Mouse (Mus musculus): Measurements from ENCODE around the gene Slc17a7.

- no peak; the same call in 1 of the 2 replicates for TF ChIP-seq POLR2A (IDR thresholded peaks at IDR 0.05; ENCODE audit: borderline replicate concordance, insufficient read depth, low read length)
- TF ChIP-seq CTCF (IDR thresholded peaks at IDR 0.05; ENCODE audit: borderline replicate concordance, insufficient read depth, low read depth, low read length), result no peak
Observed at GRCm38 (mm10) chr7:45176356-45176755, 12.6 kb downstream of the Slc17a7 start.
